Mouse (Mus musculus) embryonic fibroblast, embryonic 13.5 days (primary cell): ENCODE results near the gene Rassf3. TPM values are rescaled to one million over a fixed set of nuclear protein-coding genes. Genes with fewer than 3 reads are reported as not detected.

Experiments
- H3K27ac ChIP-seq: 2 replicates; pipeline ENCODE4 v1.5.1; 2012; ENCODE audit warnings: low read length, control low read depth, inconsistent platforms; ENCODE audit not compliant: insufficient read depth
- H3K4me1 ChIP-seq: 2 replicates; pipeline ENCODE4 v1.6.1; 2011; ENCODE audit warnings: low read length; ENCODE audit not compliant: control insufficient read depth, insufficient read depth
- H3K4me3 ChIP-seq: 2 replicates; pipeline ENCODE4 v1.5.1; 2011; ENCODE audit warnings: mild to moderate bottlenecking, control low read depth, low read length; ENCODE audit not compliant: insufficient read depth
- CTCF ChIP-seq: IDR thresholded peaks from 2 replicates; pipeline ENCODE4 v1.5.1; 2011; ENCODE audit warnings: mild to moderate bottlenecking, control low read depth, low read length, moderate library complexity, borderline replicate concordance; ENCODE audit not compliant: insufficient read depth
- POLR2A ChIP-seq: IDR thresholded peaks from 2 replicates; pipeline ENCODE4 v1.6.1; 2011; ENCODE audit warnings: low read depth, mild to moderate bottlenecking, control low read depth, low read length, moderate library complexity
- polyA plus RNA-seq: library from polyadenylated mRNA; stranded (reverse); fragments of >200 nt; gene quantifications from 2 replicates; pipeline ENCODE4 v1.2.4, GENCODE M21; 2011; ENCODE audit warnings: low read depth; ENCODE audit not compliant: missing spikeins, insufficient read length

Gene Rassf3
- polyA plus RNA-seq, 1 experiment, result 18.0 TPM

GRCm38 (mm10) chr10:121425506-121426025 is 50.6 kb downstream of the Rassf3 start:
- TF ChIP-seq POLR2A, result no peak
- TF ChIP-seq CTCF, result no peak
- H3K4me1 ChIP-seq, result peaks cover 9% of the 10 kb centered on the region; the same call in 1 of the 2 replicates
- no peak overlapping the region for H3K27ac ChIP-seq
- H3K4me3 ChIP-seq, result no peak overlapping the region

GRCm38 (mm10) chr10:121425079-121425478 is 51.1 kb downstream of the Rassf3 start:
- H3K4me3 ChIP-seq, result no peak overlapping the region
- TF ChIP-seq POLR2A (no peak), CTCF (no peak)
- peaks cover 9% of the 10 kb centered on the region; the same call in 1 of the 2 replicates for H3K4me1 ChIP-seq
- H3K27ac ChIP-seq, result no peak overlapping the region

- Histone ChIP-seq H3K4me3 (no peak overlapping the region), H3K4me1 (peaks cover 7% of the 10 kb centered on the region; the same call in 1 of the 2 replicates), H3K27ac (no peak overlapping the region)
- TF ChIP-seq CTCF (no peak), POLR2A (no peak)
Measured at GRCm38 (mm10) chr10:121424455-121424854, 51.7 kb downstream of the Rassf3 start.

- TF ChIP-seq POLR2A, result no peak
- no peak for TF ChIP-seq CTCF
- Histone ChIP-seq H3K4me1 (peaks cover 7% of the 10 kb centered on the region; the same call in 1 of the 2 replicates), H3K27ac (no peak overlapping the region), H3K4me3 (no peak overlapping the region)
Measured at GRCm38 (mm10) chr10:121423541-121424349, 52.4 kb downstream of the Rassf3 start.

GRCm38 (mm10) chr10:121422294-121422693 is 53.9 kb downstream of the Rassf3 start:
- Histone ChIP-seq H3K4me3 (no peak overlapping the region), H3K4me1 (peaks cover 7% of the 10 kb centered on the region; the same call in 1 of the 2 replicates), H3K27ac (no peak overlapping the region)
- no peak for TF ChIP-seq POLR2A
- TF ChIP-seq CTCF, result no peak

GRCm38 (mm10) chr10:121421657-121422290 is 54.4 kb downstream of the Rassf3 start:
- no peak overlapping the region for H3K4me3 ChIP-seq
- TF ChIP-seq POLR2A (no peak), CTCF (no peak)
- no peak overlapping the region for H3K27ac ChIP-seq
- H3K4me1 ChIP-seq, result peaks cover 7% of the 10 kb centered on the region; the same call in 1 of the 2 replicates

GRCm38 (mm10) chr10:121421023-121421422 is 55.1 kb downstream of the Rassf3 start:
- peaks cover 7% of the 10 kb centered on the region; the same call in 1 of the 2 replicates for H3K4me1 ChIP-seq
- no peak overlapping the region for H3K4me3 ChIP-seq
- no peak overlapping the region for H3K27ac ChIP-seq
- no peak for TF ChIP-seq POLR2A
- TF ChIP-seq CTCF, result no peak

GRCm38 (mm10) chr10:121419640-121420470 is 56.3 kb downstream of the Rassf3 start:
- TF ChIP-seq POLR2A (no peak), CTCF (no peak)
- Histone ChIP-seq H3K27ac (no peak overlapping the region), H3K4me1 (peaks cover 7% of the 10 kb centered on the region; the same call in 1 of the 2 replicates), H3K4me3 (no peak overlapping the region)

GRCm38 (mm10) chr10:121418835-121419234 is 57.3 kb downstream of the Rassf3 start:
- Histone ChIP-seq H3K4me3 (no peak overlapping the region), H3K27ac (no peak overlapping the region), H3K4me1 (peaks cover 7% of the 10 kb centered on the region; the same call in 1 of the 2 replicates)
- TF ChIP-seq CTCF (no peak), POLR2A (no peak)
